Mouse (Mus musculus) brain, embryonic 14.5 days (tissue): ENCODE data around the gene Hectd1.

Experiments used
- CTCF ChIP-seq: fragments of 200-500 bp; IDR thresholded peaks from 2 replicates; pipeline ENCODE4 v1.5.1; 2012; ENCODE audit warnings: inconsistent platforms, mild to moderate bottlenecking, moderate library complexity, borderline replicate concordance; ENCODE audit not compliant: insufficient read depth, insufficient read length; ENCODE audit errors: extremely low read depth
- POLR2A ChIP-seq: fragments of 200-500 bp; IDR thresholded peaks from 2 replicates; pipeline ENCODE4 v1.6.1; 2012; ENCODE audit warnings: mild to moderate bottlenecking, inconsistent platforms, borderline replicate concordance; ENCODE audit not compliant: poor library complexity, insufficient read depth, insufficient read length, severe bottlenecking; ENCODE audit errors: extremely low read depth

GRCm38 (mm10) chr12:51756599-51756961, 72.8 kb downstream of the Hectd1 start:
- no peak for TF ChIP-seq POLR2A
- TF ChIP-seq CTCF = no peak
